Mouse (Mus musculus) thymus, adult 2 months (tissue): ENCODE measurements around the gene Spop.

Experiments used
- CTCF ChIP-seq: fragments of 200-500 bp; IDR thresholded peaks from 2 replicates; pipeline ENCODE4 v1.5.1; 2012; ENCODE audit warnings: mild to moderate bottlenecking, control low read depth, low read length, moderate library complexity, borderline replicate concordance; ENCODE audit not compliant: control insufficient read depth, poor library complexity, insufficient read depth; ENCODE audit errors: extremely low read depth
- POLR2A ChIP-seq: fragments of 200-500 bp; IDR thresholded peaks from 2 replicates; pipeline ENCODE4 v1.6.1; 2012; ENCODE audit warnings: mild to moderate bottlenecking, low read length, control low read depth, moderate library complexity; ENCODE audit not compliant: control insufficient read depth, poor library complexity, insufficient read depth; ENCODE audit errors: extremely low read depth

DNA sequence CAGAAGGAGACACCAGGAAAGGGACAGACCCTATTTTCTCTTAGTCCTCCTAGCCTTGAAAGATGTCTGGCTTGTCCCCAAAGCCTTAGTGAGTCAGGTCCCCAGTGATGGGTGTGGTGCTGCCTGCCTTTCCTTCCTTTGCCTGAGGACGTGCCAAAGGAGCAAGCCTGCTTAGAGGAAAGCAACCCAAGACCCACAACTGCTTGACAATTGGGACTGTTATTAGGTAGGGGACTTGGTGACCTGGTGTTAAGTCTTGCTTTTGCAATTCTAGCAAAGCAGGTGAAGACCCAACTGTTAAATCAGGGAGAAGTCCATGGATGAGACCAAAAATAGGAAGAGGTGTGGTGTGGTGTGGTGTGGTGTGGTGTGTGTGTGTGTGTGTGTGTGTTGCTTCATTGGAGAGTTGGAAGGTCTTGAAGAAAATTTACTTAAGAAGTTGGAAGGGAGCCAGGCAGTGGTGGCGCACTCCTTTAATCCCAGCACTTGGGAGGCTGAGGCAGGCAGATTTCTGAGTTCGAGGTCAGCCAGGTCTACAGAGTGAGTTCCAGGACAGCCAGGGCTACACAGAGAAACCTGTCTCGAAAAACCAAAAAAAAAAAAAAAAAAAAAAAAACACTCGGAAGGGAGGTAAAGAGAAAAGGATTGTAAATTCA lies 30.4 kb upstream of the Spop start:
- TF ChIP-seq CTCF: no peak
- no peak for TF ChIP-seq POLR2A
